Mouse (Mus musculus): ENCODE measurements around the gene Acox1.
A peak's percentile ranks its signal among the peaks of the same experiment; 100 is the strongest.

The Acox1 gene

DNA sequence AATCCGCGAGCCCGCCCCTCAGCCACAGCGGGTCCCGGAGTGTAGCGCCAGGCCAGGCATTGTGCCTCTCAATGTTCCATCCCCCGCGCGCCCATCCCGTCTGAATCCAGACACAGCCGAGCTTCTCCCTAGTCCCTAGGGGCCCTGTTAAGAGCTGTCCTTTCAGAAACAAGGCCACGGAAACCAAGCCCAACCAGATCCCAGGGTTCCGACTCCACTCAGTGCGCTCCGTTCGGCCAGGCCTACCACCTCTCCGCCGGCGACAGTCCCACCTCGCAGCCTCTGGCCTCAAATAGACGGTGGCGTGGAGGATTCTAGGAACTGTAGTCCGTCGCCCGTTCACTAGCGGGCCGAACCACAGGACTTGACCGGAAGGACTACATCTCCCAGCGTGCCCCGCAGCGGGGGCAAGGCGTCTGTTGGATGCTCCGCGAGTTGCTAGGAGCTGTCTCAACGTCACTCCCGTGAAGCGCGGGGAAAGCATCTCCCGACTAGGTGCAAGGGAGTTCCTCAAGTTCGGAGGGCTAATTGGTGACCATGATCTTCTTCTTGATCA lies 30.9 kb downstream of the Acox1 start, which contains the start of gene Fbf1:
TSS of gene Fbf1 (minus strand) at position 283 of the 556 bp plus-strand sequence.
- DNase-seq (ENCODE audit: low read depth, low spot score), result peak; percentile 94

DNA sequence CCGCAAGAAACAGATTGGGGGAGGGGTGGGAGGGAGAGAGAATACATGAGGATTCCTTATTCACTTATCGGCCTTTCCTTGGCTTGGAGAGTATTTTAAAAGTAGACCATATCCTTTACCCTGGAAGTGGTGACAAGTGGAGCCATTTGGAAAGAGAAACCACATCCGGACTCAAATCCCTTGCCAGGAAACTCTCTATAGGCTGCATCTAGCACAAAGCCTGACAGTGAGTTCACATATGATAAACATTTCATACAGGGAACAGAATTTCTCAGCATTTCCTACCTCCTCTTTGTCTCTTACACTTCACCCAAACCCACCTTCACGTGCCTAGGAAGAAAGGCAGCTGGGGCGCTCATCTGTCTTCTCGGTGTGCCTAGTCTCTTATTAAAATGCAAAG lies 31.6 kb downstream of the Acox1 start:
- DNase-seq (ENCODE audit: low read depth, low spot score), result peak; percentile 19

DNA sequence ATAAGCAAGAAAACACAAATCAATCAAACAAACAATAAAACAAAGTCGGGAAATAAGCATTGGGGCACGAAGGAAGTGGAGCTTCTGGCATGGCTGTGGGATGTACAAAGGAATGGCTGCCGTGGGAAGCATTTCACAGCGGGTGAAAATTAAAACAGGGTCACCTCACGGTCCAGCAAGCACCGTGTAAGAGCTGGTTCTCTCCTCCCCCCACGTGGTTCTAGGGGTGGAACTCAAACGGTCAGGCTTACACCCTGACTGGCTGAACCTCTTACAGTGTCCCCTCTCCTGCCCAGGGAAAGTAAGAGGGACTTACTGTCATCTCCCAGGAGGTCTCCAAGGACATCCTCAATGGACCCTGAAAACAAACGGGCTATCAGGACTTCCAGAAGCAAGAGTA lies 35.8 kb downstream of the Acox1 start:
- no peak for DNase-seq (ENCODE audit: low read depth, low spot score)

DNA sequence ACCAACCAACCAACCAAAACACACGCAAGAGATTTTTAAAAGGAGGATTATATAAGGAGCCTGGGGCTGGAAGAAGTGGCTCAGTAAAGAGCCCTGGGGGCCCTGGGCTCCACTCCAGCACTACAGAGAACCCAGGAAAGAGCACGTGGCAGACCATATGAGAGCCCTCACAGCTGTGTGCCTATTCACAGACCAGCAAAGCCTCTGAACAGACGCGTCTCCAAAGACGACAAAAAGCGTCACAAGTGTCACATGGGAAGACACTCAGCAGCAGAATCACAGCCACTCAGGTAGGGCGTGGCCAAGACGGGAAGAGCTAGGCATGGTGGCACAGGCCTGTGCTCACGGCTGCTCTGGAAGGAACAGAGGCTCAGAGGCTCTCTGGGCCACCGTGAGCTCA lies 36.7 kb downstream of the Acox1 start:
- no peak for DNase-seq (ENCODE audit: low read depth, low spot score)

DNA sequence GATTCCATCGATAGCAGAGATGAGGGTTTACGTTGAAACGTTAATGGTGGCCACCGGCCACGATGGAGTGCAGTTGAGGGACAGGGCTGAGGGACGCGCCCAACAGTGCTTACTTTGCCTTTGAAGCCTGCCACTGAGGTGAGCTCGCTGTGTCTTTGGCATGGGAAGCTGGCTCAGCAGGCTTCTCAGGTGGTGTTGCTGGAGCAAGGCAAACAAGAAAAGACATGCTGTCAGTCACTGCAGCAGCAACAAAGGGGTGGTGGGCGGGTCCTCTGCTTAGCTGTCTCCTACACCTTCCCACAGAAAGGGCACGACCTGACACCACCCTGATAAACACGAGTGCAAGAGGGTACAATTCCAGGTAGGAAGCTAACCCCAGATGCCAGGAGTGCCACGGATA lies 37.5 kb downstream of the Acox1 start:
- DNase-seq (ENCODE audit: low read depth, low spot score), result no peak

DNA sequence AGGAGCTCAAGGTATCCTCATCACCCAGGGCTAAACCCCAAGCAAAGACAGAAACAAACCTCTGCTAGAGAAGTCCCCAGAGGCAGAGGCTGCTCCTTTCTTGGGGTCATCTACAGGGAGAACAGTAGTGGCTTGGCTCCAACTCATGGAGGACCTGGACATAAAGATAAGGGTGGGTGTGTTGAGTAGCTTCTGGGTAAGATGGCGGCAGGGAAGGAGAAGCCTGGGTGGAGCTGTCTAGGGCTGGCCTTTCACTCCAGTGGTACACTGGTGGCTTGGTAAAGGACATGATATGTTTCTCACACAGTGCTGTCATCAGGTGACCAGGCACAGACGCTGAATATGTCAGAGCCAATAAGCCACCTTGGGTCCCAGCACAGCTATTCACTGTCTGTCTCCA lies 47.9 kb downstream of the Acox1 start:
- no peak for DNase-seq (ENCODE audit: low read depth, low spot score)

DNA sequence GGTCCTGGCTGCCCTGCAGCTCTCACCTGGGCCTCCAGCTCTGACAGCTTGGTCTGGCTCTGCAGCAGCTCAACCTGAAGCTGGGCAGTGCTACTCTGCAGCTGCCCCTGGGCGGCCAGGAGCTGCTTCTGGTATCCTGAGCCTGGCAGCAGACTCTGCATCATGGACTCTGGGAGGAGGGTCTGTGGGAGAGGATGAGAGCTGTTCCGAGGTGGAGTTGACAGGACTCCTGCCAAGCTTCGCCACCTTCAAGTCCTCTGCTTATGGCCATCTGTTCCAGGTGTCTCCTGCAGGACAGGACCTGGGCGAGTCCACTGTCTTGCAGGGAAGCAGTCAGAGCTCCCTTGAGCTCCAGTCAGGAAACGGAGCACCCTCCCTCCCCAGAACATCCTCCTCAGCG lies 49.5 kb downstream of the Acox1 start:
- DNase-seq (ENCODE audit: low read depth, low spot score), result no peak

DNA sequence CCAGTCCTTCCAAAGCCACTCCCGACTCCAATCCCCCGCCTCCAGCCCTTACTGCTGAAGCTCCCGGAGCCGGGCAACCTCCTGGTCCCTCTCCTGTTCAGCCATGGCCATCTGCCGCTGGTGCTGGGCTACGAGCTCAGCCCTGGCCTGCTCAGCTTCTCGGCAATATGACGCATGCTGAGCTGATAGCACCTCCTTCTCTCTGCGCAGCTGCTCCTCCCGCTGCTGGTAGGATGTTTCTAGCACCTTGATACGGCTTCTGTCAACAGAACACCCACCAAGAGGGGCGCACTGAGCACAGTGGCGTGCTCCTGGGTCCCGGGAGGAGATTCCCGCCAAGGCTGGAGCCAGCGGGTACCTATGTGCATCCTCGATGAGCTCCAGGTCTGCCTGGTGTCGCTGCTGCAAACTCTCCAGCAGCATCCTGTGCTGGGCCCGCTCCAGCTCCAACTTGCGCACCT lies 50.1 kb downstream of the Acox1 start:
- DNase-seq (ENCODE audit: low read depth, low spot score), result no peak

DNA sequence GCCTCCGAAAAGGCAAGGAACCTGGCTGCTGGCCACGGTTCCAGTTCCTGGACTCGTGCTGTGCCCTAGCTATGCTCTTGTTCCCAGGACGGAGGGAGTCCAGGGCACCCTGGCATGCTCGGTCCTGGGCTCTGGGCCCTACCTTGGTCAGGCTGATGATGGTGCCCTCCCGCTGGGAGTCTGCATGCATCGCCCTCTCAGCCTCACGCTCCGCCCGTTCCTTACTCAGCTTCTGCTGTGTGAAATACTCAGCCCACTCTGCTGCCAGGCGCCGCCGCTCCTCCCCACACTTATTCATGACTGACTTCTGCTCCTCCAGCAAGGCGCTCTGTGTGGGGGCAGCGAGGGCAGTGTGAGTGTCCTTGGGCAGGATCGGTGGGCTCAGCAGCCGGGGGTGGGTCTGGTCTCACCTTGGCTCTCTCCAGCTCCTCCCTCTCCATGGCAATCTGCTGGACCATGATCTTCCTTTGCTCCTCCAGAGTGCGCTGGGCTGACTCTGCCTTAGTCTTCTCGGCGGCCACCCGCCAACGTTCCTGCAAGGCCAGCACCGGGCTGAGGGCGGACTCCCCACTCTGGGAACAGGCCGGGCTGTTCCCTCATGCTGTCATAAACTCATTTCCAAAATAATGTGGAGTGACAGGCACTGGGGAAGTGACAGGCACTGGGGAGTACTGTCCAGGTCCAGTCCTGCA lies 52.4 kb downstream of the Acox1 start:
- DNase-seq (ENCODE audit: low read depth, low spot score), result no peak

DNA sequence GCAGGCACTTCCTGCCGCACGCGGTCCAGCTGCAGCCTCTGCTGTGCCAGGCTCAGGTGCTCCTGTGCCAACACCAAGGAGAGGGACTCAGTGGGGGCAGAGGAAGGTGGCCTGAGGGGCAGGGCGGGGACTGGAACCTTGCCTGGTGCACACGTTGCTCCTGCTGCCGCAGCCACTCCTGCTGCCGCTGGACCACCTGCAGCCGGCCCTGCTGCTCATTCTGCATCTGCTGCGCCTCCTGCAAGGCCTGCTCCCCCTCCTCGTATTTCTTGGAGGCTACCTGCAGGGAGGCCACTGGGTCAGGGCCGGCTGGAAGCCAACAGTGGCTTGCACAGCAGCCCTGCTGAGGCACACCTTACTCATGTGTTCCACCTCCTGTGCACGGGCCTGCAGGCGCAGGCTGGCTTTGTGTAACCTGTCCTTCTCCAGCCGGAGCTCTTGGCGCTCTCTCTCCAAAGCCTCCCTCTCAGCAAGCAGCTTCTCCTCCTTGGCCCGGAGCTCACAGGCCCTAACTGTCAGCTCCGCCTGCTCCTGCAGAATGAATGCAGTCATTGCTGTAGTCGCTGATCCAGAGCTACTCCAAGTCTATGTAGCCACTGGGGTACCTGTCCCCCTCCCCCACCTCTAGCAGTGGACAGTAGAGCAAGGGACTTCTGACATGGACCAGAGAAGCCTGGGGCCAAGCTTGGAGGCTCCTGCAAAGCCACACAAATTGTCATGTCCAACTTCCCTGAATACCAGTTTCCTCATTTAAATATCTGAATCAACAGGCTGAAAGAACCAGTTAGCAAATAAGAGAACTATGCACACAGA lies 53.2 kb downstream of the Acox1 start:
- no peak for DNase-seq (ENCODE audit: low read depth, low spot score)

DNA sequence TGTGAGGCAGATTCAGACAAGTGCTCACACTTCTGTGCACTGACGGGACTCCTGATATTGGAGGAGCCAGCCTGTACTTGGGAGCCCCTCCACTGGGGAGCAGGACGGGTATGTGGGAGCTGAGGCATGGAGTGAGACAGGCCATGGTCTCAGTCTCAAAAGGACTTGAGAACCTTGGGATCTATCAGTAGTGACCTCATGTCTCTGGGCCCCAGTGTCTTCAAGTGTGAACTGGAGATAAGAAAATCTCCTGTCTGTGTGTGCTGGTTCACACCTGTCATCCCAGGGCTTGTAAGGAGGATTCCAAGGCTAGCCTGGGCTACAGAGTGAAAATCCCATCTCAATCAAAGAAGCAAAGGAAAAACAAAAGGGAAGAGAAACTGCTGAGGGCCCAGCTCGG lies 55.4 kb downstream of the Acox1 start:
- no peak for DNase-seq (ENCODE audit: low read depth, low spot score)

DNA sequence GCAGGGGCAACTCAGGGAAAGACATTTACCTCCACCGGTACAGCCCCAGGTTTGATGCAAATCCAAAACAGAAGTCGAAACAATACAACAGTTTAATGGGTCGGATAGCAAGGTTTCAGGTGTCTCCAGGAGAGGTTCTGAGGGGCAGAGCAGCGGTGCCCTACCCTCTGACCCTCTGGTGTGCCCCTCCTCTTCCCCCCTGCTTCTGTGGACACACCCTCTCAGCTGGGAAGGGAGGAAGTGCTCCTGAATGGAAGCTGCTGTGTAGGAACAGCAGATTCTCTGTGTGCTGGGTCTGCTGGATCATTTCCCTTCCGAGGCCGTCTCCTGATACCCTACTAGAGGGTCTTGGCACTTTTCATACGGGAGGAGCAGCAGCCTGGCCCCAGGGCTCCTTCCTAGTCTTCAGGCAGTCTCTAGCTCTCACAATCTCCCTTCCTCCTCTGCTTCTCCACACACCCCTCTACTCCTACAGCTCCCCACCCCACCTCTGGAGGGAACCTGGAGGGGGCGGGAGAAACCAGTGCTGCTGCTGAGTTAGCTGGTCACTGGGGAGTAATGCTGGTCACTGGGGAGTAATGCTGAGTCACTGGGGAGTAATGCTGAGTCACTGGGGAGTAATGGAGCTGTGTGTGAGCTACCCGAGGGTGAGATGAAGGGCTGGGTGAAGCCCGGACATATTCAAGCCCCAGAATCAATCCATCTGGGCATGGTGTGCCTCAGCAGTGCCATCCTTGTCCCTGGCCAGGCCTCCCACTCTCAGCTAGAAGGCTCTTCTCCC lies 56.4 kb downstream of the Acox1 start:
- no peak for DNase-seq (ENCODE audit: low read depth, low spot score)

DNA sequence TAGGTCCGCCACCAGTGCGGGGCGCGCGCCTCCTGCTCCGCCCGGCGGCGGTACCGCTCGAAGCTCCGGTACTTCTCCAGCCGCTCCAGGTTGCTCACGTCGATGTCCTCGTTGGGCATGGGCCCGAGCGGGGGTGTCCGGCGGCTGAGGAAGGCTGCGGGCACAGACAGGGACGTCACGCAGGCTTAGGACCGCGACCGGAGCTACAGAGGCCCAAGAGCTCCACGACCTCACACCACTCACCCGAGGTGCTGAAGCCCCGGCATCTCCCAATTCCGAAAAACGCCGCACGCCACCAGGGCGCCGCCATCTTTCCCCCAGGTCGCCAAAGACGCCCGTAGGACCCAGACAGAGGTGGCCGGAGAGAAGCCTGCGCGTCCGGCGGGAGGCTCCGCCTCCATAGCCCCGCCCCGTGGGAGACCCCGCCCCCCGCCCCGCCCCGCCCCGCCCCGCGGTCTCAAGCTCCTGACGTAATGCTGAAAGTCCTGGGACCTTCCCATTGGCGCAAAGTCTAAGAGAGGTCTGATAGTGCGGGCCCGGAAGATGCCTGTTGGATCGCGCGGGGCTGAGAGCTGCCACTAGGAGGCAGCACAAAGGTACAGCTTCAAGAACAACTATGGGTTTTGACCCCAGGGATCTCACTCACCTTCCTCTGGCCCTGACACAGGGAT lies 60.2 kb downstream of the Acox1 start, which contains the start of gene Mrpl38:
TSS of gene Mrpl38 (minus strand) at position 401 of the 671 bp plus-strand sequence.
- DNase-seq (ENCODE audit: low read depth, low spot score), result peak; percentile 97

DNA sequence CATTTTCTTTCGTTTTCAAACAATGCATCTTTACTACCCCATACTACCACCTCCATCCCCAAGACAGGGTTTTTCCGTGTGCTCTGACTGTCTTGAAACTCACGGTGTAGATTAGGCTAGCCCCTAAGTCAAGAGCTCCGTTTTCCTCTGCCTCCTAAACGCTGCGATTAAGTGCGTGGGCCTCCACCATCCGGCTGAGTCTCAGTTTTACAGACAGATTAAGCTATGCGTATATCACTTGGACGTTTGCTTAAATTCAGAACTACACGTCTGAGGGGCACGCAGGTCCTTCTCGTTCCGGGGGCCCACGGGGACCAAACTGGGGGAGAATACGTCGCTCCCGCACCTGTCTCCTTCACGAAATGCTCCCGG lies 60.8 kb downstream of the Acox1 start:
- no peak for DNase-seq (ENCODE audit: low read depth, low spot score)

DNA sequence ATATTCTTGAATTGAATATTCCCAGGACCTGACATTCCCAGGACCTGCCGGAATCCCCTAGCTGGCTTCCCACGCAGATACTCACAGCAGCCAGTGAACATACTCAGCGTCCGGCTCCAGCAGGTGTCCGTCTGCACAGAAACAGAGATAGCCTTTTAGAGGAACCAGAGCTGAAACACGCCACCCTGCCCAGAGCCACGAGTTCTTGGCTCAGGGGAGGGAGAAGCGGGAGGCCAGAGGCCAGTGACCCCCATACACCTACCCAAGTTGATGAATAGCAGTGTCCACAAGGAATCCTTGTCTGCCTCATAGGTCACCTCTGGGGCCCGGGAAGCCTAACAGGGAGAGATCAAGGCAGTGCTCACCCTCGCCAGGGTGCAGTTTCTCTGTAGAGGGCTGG lies 64.7 kb downstream of the Acox1 start:
- DNase-seq (ENCODE audit: low read depth, low spot score), result no peak

DNA sequence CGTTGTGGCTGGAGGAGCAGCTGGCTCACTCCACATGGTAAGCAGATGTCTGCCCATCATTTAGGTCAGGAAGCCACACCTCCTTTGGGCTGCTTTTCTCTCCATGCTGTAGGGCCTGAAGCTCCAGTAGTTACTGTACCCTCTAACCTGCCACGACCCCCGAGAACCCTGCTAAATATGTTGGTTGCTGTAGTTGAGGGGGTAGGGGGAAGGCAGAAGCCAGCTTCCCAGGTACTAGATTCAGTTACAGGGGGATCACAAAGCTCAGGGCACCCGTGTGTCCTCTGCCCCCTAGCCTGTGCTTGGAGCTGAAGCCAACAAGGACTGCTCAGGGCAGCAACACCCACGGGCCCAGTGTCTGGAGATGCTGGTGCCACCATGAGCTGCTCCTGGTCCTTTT lies 65.3 kb downstream of the Acox1 start:
- DNase-seq (ENCODE audit: low read depth, low spot score), result no peak

DNA sequence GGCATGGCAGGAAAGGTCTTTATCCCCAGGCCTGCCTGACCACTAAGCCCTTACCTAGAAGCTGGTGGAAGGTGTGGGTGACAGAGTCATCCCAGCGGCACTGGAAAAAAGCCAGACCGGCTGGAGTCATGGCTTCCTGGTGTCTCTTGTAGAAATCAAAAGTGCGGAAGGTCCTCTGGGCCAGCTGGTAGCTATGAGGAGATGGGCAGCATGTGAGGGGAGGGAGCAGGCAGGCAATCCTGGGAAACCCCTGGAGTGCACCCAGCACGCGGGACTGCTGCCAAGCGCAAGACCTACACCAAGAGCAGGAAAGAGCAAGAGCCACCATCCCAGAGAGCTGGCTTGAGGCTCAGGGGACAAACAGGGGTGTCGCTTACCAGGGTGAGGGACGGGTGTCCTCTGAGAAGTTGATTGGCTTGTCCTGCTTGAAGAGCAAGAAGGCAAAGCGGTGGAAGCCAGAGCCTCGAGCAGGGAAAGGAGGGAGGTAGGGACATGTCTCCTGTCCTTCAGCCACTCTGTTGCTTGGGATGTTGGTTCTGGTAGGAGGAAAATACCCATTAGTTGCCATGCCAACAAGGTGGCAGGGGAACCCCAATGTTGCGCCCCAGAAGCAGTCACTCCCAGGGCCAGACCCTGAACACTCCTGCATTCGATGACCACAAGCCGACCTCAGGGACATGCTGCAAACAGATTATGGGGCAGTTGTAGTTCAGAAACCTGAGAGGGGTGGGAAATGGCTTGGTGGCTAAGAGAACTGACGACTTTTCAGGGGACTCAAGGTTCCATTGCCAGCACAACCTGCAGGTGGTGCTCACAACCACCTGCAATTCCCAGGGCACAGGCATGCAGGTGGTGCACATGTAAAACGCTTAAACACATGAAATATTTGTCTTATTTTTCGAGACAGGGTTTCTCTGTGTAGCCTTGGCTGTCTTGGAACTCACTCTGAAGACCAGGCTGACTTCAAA lies 66.2 kb downstream of the Acox1 start:
- DNase-seq (ENCODE audit: low read depth, low spot score), result no peak

DNA sequence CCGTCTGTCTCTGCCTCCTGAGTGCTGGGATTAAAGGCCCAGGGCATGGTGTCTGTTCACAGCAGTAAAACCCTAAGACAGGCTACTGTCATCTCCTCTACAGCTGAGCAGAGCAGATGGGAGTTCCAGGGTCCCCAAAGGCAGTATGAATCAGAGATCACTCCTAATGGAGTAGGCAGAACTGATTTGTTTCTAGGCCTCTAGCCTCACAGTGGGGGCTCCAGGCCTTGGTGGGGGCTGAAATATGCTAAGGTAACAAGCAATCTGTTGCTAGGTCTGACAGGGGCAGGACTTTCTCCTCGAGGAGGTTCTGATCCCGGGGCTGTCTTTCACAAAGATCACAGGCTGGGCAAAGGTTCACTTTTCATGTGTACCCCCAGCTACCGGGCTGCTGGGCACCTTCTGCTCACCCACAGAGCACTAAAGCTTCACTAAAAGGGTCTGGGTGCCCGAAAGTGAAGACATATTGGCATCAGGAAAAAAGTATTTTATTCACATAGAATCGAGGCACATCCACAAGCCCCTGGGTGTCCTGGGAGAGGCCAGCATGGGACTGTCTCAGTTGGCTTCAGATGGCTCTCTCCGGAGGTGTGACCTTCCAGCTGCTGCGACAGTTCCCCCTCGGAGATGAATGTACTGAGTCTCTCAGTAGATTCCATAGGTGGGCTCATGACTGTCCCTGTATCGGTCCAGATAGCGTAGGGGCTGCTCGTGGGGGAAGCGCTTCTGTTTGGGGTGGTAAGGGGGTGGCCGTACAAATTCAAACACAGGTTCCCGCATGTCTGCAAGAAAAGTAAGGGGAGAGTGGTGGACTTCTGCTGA lies 67.3 kb downstream of the Acox1 start:
- DNase-seq (ENCODE audit: low read depth, low spot score), result no peak

DNA sequence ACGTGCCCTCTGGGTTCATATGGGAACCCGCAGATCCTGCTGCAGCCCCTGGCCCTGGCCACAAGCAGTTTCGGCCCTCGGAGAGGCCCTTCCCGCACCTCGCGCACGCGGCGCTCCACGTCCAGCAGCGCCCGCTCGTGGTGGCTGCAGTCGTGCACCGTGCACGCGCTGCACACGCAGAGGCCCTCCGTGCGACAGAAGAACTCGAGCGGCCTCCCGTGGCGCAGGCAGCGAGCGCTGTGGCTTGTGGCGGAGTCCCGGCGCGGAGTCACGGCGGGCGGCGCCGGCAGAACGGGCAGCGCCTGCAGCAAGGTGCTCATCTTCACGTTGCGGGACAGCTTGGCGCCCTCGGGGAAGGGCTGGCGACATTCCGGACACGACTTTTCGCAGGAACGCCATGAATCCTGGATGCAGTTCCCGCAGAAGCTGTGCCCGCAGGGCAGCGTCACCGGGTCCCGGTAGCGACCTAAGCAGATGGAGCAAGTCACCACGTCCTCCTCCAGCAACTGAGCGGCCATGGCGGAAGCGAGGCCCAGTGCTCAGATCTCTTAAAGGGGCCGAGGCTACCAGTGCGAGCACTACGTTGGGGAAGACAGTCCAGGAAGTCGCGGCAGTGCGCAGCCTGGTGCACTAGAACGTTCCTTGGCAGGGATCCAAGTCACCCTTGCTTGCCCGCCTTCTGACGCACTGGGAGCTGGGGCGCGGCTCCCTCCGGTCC lies 68.2 kb downstream of the Acox1 start, which contains the start of gene Trim65:
TSS of gene Trim65 (minus strand) at position 641 of the 718 bp plus-strand sequence.
- peak; percentile 84 for DNase-seq (ENCODE audit: low read depth, low spot score)

All from forelimb bud, embryonic 11.5 days (tissue).